Mouse (Mus musculus) myocyte (in vitro differentiated cells): ENCODE results near the gene Efcc1. TPM values are rescaled to one million over a fixed set of nuclear protein-coding genes. Genes with fewer than 3 reads are reported as not detected.

Source experiments
- H3K27me3 ChIP-seq: one replicate; pipeline ENCODE4 v1.6.1; 2011; ENCODE audit not compliant: control insufficient read depth, insufficient read depth, insufficient read length
- H3K36me3 ChIP-seq: one replicate; pipeline ENCODE4 v1.6.1; 2011; ENCODE audit not compliant: control insufficient read depth, insufficient read depth
- H3K4me2 ChIP-seq: one replicate; pipeline ENCODE4 v1.6.1; 2011; ENCODE audit warnings: low read depth, control low read depth
- H3K4me3 ChIP-seq: one replicate; pipeline ENCODE4 v1.5.1; 2011; ENCODE audit warnings: mild to moderate bottlenecking, control low read depth, moderate library complexity
- H3K79me2 ChIP-seq: one replicate; pipeline ENCODE4 v1.6.1; 2011; ENCODE audit not compliant: control insufficient read depth, insufficient read depth
- H3ac ChIP-seq: one replicate; pipeline ENCODE4 v1.6.1; 2011; ENCODE audit not compliant: control insufficient read depth, insufficient read length
- CEBPB ChIP-seq: IDR thresholded peaks from 2 replicates; pipeline ENCODE4 v1.6.1; 2011; ENCODE audit warnings: mild to moderate bottlenecking, moderate library complexity; ENCODE audit not compliant: poor library complexity, insufficient read depth, severe bottlenecking
- E2F4 ChIP-seq: IDR thresholded peaks from one replicate; pipeline ENCODE4 v1.6.1; 2011; ENCODE audit warnings: mild to moderate bottlenecking, control low read depth, moderate library complexity; ENCODE audit not compliant: insufficient read depth
- MAX ChIP-seq: IDR thresholded peaks from one replicate; pipeline ENCODE4 v1.6.1; 2011; ENCODE audit warnings: low read depth, mild to moderate bottlenecking, control low read depth
- MYOD1 ChIP-seq, 3 experiments: IDR thresholded peaks; one replicate each; pipeline ENCODE4 v1.6.1; 2011; ENCODE audit warnings: control low read depth in 2 of 3, low read depth in 2 of 3, mild to moderate bottlenecking in 2 of 3, moderate library complexity in 1 of 3; ENCODE audit not compliant: insufficient read length in 2 of 3, control insufficient read depth in 1 of 3
- MYOG ChIP-seq, 3 experiments: IDR thresholded peaks; one replicate each; pipeline ENCODE4 v1.6.1; 2011; ENCODE audit warnings: control low read depth in 2 of 3, low read depth in 2 of 3, mild to moderate bottlenecking in 2 of 3; ENCODE audit not compliant: insufficient read length in 2 of 3, control insufficient read depth in 1 of 3, insufficient read depth in 1 of 3
- POLR2A ChIP-seq: IDR thresholded peaks from one replicate; pipeline ENCODE4 v1.6.1; 2011; ENCODE audit warnings: low read depth, mild to moderate bottlenecking, control low read depth, moderate library complexity; ENCODE audit not compliant: insufficient read length
- POLR2AphosphoS2 ChIP-seq: IDR thresholded peaks from one replicate; pipeline ENCODE4 v1.6.1; 2011; ENCODE audit warnings: low read depth, control low read depth; ENCODE audit not compliant: insufficient read length
- REST ChIP-seq: IDR thresholded peaks from one replicate; pipeline ENCODE4 v1.6.1; 2011; ENCODE audit warnings: mild to moderate bottlenecking, control low read depth, moderate library complexity; ENCODE audit not compliant: insufficient read depth, insufficient read length
- SRF ChIP-seq: IDR thresholded peaks from one replicate; pipeline ENCODE4 v1.6.1; 2011; ENCODE audit warnings: low read depth; ENCODE audit not compliant: control insufficient read depth, insufficient read length
- TCF12 ChIP-seq: IDR thresholded peaks from one replicate; pipeline ENCODE4 v1.6.1; 2011; ENCODE audit warnings: mild to moderate bottlenecking, control low read depth; ENCODE audit not compliant: poor library complexity, insufficient read depth, severe bottlenecking
- TCF3 ChIP-seq: IDR thresholded peaks from one replicate; pipeline ENCODE4 v1.6.1; 2011; ENCODE audit warnings: low read depth, control low read depth; ENCODE audit not compliant: insufficient read length
- USF1 ChIP-seq: IDR thresholded peaks from one replicate; pipeline ENCODE4 v1.6.1; 2011; ENCODE audit warnings: low read depth, mild to moderate bottlenecking, control low read depth, moderate library complexity
- polyA plus RNA-seq: library from polyadenylated mRNA; unstranded; fragments of >200 nt; fragmentation: generic; extraction: Trizol; gene quantifications from one replicate; pipeline ENCODE4 v1.2.1, GENCODE M21; 2012; ENCODE audit warnings: missing spikeins

Gene Efcc1
- polyA plus RNA-seq, 1 experiment = 0.04 TPM

- H3ac ChIP-seq = no peak overlapping the region
- no peaks in the 10 kb centered on the region for H3K79me2 ChIP-seq
- H3K4me3 ChIP-seq = no peak overlapping the region
- no peaks in the 10 kb centered on the region for H3K36me3 ChIP-seq
- TF ChIP-seq SRF (no peak), POLR2A (no peak), E2F4 (no peak), TCF3 (no peak), MYOG (IDR thresholded peaks at IDR 0.05; ENCODE audit: control insufficient read depth in 1 of 3, insufficient read depth in 1 of 3, insufficient read length in 2 of 3, low read depth in 2 of 3) (no peak), MYOD1 (IDR thresholded peaks at IDR 0.05; ENCODE audit: control insufficient read depth in 1 of 3, insufficient read length in 2 of 3, low read depth in 2 of 3) (no peak), CEBPB (no peak), USF1 (no peak), TCF12 (no peak), POLR2AphosphoS2 (no peak), MAX (no peak), REST (no peak)
- no peak overlapping the region for H3K4me2 ChIP-seq
- H3K27me3 ChIP-seq = no peaks in the 10 kb centered on the region
Observed at GRCm38 (mm10) chr6:87712311-87712710, 18.4 kb upstream of the Efcc1 start.

GRCm38 (mm10) chr6:87714091-87714490 is 16.6 kb upstream of the Efcc1 start:
- Histone ChIP-seq H3ac (no peak overlapping the region), H3K79me2 (no peaks in the 10 kb centered on the region), H3K36me3 (no peaks in the 10 kb centered on the region), H3K4me2 (no peak overlapping the region), H3K4me3 (no peak overlapping the region), H3K27me3 (no peaks in the 10 kb centered on the region)
- TF ChIP-seq CEBPB (no peak), REST (no peak), USF1 (no peak), TCF12 (no peak), MYOG (IDR thresholded peaks at IDR 0.05; ENCODE audit: control insufficient read depth in 1 of 3, insufficient read depth in 1 of 3, insufficient read length in 2 of 3, low read depth in 2 of 3) (no peak)

DNA sequence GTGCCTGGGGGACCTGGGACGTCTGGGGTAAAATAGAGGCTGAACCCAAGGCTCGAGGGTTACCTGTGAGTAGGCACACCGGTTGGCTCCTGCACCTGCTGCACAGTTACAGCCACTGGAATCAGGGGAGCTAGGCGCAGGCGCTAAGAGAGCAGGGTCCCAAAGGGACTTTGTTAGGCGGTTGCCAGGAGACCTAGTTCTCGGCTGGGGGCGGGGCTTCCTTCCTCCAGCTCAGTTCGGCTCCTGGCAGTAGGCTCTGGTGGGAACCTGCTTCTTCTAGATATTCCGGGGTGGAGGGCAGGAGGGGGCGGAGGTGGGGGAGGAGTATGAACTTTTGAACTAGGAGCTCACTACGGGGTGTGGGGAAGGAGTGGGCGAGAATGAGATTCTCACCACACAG is 8.0 kb upstream of the Efcc1 start:
- Histone ChIP-seq H3K36me3 (no peaks in the 10 kb centered on the region), H3K27me3 (no peaks in the 10 kb centered on the region), H3K4me2 (no peak overlapping the region), H3K79me2 (no peaks in the 10 kb centered on the region), H3ac (no peak overlapping the region), H3K4me3 (no peak overlapping the region)
- TF ChIP-seq MYOD1 (IDR thresholded peaks at IDR 0.05; ENCODE audit: control insufficient read depth in 1 of 3, insufficient read length in 2 of 3, low read depth in 2 of 3) (no peak), REST (no peak), POLR2A (no peak), POLR2AphosphoS2 (no peak), CEBPB (no peak), MAX (no peak), TCF12 (no peak), MYOG (IDR thresholded peaks at IDR 0.05; ENCODE audit: control insufficient read depth in 1 of 3, insufficient read depth in 1 of 3, insufficient read length in 2 of 3, low read depth in 2 of 3) (no peak), SRF (no peak), E2F4 (no peak), TCF3 (no peak), USF1 (no peak)

DNA sequence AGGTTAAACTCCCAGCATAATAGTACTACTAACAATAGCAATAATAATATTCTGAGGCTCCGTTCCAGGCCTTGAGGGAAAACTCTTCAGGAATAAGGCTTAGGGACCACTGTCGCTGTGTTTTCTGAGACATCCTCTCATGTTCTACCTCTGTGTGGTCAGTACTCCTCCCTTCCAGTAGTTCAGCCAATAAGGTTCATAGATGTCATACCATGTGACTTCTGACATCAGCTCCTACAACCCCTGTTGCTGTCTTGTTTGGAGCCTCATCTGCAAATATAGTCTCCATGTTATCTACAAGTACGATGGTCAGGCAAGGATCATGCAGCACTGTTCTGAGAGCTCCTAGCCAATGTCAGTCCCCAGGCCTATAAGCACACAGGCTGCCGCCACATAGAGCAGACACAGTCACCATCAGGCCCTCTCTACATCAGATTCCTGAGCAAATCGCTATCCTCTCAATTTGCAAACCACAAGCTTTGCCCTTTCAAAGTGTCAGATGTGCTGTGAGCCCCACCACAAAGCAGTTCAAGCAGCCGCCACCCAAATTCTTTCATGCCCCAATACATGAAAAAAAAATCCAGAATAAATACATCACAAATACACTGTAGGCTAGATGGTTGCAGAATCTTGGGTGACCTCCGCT is 5.3 kb upstream of the Efcc1 start:
- TF ChIP-seq MAX = no peak
- TF ChIP-seq USF1 = peak; percentile 1
- H3K36me3 ChIP-seq = no peaks in the 10 kb centered on the region
- H3K27me3 ChIP-seq = peaks cover 5% of the 10 kb centered on the region
- no peaks in the 10 kb centered on the region for H3K79me2 ChIP-seq
- H3ac ChIP-seq = no peak overlapping the region
- no peak overlapping the region for H3K4me3 ChIP-seq
- H3K4me2 ChIP-seq = no peak overlapping the region

- H3K4me3 ChIP-seq = no peak overlapping the region
- H3K36me3 ChIP-seq = no peaks in the 10 kb centered on the region
- no peak overlapping the region for H3K4me2 ChIP-seq
- no peak for TF ChIP-seq SRF
- no peak for TF ChIP-seq MAX
- TF ChIP-seq E2F4 = no peak
- no peak for TF ChIP-seq REST
- no peak for TF ChIP-seq MYOG (IDR thresholded peaks at IDR 0.05; ENCODE audit: control insufficient read depth in 1 of 3, insufficient read depth in 1 of 3, insufficient read length in 2 of 3, low read depth in 2 of 3)
- no peak for TF ChIP-seq TCF3
- no peak for TF ChIP-seq CEBPB
- TF ChIP-seq USF1 = no peak
- TF ChIP-seq POLR2AphosphoS2 = no peak
- no peak for TF ChIP-seq TCF12
- TF ChIP-seq MYOD1 (IDR thresholded peaks at IDR 0.05; ENCODE audit: control insufficient read depth in 1 of 3, insufficient read length in 2 of 3, low read depth in 2 of 3) = no peak
- TF ChIP-seq POLR2A = no peak
- H3ac ChIP-seq = no peak overlapping the region
- H3K79me2 ChIP-seq = no peaks in the 10 kb centered on the region
- H3K27me3 ChIP-seq = peaks cover 32% of the 10 kb centered on the region
Observed at GRCm38 (mm10) chr6:87728102-87728501, 2.6 kb upstream of the Efcc1 start.
